8 mouse cellular contexts compared by ENCODE assay signal in the genomic region with DNA sequence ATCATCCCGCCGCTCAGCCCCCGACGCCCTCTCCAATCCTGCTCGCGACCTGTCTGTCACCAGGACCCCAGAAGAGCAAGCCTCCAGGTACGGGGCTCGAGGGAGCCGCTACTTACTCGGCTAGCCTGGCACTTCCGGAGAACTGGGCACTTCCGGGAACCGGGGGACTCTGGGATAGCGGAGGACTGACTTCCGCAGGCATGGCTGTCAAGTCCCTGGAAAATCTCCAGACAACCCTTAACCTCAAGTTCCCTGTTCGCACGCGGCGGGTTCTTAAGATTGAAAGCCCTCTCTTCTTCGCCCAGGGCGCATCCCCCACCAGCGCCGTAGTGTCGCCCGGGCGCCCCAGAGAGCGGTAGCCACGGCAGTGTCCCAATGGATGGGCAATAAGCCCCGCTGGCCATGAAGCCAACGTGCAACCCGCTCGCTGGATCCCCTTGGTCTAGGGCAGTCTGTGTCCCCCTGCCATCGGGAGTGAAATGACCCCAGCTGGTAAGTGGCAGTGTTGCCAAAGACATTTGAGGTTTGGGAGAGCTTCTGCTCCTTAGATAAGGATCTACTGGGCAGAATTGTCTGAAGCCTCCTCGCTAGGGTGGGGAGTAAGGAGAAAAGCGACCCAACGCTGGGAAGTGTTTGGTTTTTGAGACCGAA. TPM values are rescaled to one million over a fixed set of nuclear protein-coding genes. Genes with fewer than 3 reads are reported as not detected.
DNase-seq lines count a peak whose midpoint lies in the region; ATAC-seq and TF ChIP-seq lines count a peak whose summit lies in the region.

A gene (minus strand): TSS at position 153 of the 651 bp plus-strand sequence.
A gene (plus strand): TSS at position 177 of the 651 bp plus-strand sequence.

- H3K9me3 ChIP-seq in embryonic facial prominence, embryonic 15.5 days (replicated peaks) = no peaks in the 10 kb centered on the region
- H3K9me3 ChIP-seq in kidney, embryonic 14.5 days (ENCODE audit: control insufficient read depth, low read length) = no peaks in the 10 kb centered on the region
- H3K9me3 ChIP-seq in limb, embryonic 14.5 days (ENCODE audit: control insufficient read depth, low read length) = no peaks in the 10 kb centered on the region
- no peaks in the 10 kb centered on the region for H3K9me3 ChIP-seq in midbrain, embryonic 16.5 days (replicated peaks; ENCODE audit: control insufficient read depth, low read length, poor library complexity, severe bottlenecking)

- under 1% methylated on average over 37 of the region's 37 CpGs for WGBS in embryonic facial prominence, embryonic 15.5 days
- WGBS in kidney, embryonic 14.5 days = under 1% methylated on average over 37 of the region's 37 CpGs
- WGBS in limb, embryonic 14.5 days = under 1% methylated on average over 36 of the region's 37 CpGs
- under 1% methylated on average over 37 of the region's 37 CpGs for WGBS in midbrain, embryonic 16.5 days
- WGBS in spleen, adult 2 months = 1% methylated on average over 37 of the region's 37 CpGs

- H3K4me2 ChIP-seq in embryonic facial prominence, embryonic 15.5 days (replicated peaks) = peak within 1 kb of the TSS; percentile 95
- peak within 1 kb of the TSS; percentile 93 for H3K4me2 ChIP-seq in kidney, embryonic 14.5 days (replicated peaks; ENCODE audit: low read depth, low read length)
- peak within 1 kb of the TSS; percentile 63 for H3K4me2 ChIP-seq in limb, embryonic 14.5 days (replicated peaks; ENCODE audit: low read depth, low read length, severe bottlenecking)
- peak within 1 kb of the TSS; percentile 69 for H3K4me2 ChIP-seq in midbrain, embryonic 16.5 days (ENCODE audit: low read length)

- peak within 1 kb of the TSS; percentile 50 for H3K27ac ChIP-seq in bone marrow macrophage, adult 2 months (ENCODE audit: insufficient read depth, low read depth, low read length)
- H3K27ac ChIP-seq in embryonic facial prominence, embryonic 15.5 days (replicated peaks) = peak within 1 kb of the TSS; percentile 71
- 0 out of 2 replicates have a peak within 1 kb of the TSS, but pooled peaks have one; percentile 18 for H3K27ac ChIP-seq in kidney, embryonic 14.5 days (ENCODE audit: low read depth, low read length)
- 0 out of 2 replicates have a peak within 1 kb of the TSS, but pooled peaks have one; percentile 38 for H3K27ac ChIP-seq in limb, embryonic 14.5 days (replicated peaks; ENCODE audit: low read depth, low read length)
- peak within 1 kb of the TSS; percentile 84 for H3K27ac ChIP-seq in midbrain, embryonic 16.5 days (ENCODE audit: low read length)
- peak within 1 kb of the TSS; percentile 54 for H3K27ac ChIP-seq in spleen, adult 2 months (ENCODE audit: insufficient read depth, low read length)

- peaks cover 9% of the 10 kb centered on the region for H3K4me1 ChIP-seq in bone marrow macrophage, adult 2 months (ENCODE audit: control insufficient read depth, insufficient read depth, low read length)
- H3K4me1 ChIP-seq in embryonic facial prominence, embryonic 15.5 days = peaks cover 11% of the 10 kb centered on the region
- peaks cover 9% of the 10 kb centered on the region; the same call in 1 of the 2 replicates for H3K4me1 ChIP-seq in kidney, embryonic 14.5 days (ENCODE audit: control insufficient read depth, insufficient read depth, low read length)
- H3K4me1 ChIP-seq in limb, embryonic 14.5 days (ENCODE audit: control insufficient read depth, insufficient read depth, low read length) = peaks cover 9% of the 10 kb centered on the region; the same call in 1 of the 2 replicates
- peaks cover 9% of the 10 kb centered on the region for H3K4me1 ChIP-seq in midbrain, embryonic 16.5 days (ENCODE audit: control insufficient read depth, insufficient read depth, low read length)
- peaks cover 4% of the 10 kb centered on the region; the same call in 1 of the 2 replicates for H3K4me1 ChIP-seq in spleen, adult 2 months (ENCODE audit: control insufficient read depth, insufficient read depth, insufficient read length)

- ATAC-seq in embryonic facial prominence, embryonic 15.5 days (ENCODE audit: insufficient number of reproducible peaks, low FRiP score, low TSS enrichment, low read depth) = peak; percentile 84; the same call in 1 of the 2 replicates
- ATAC-seq in kidney, embryonic 14.5 days (ENCODE audit: low FRiP score, low TSS enrichment) = peak; percentile 91
- ATAC-seq in limb, embryonic 14.5 days (ENCODE audit: low FRiP score, low read depth) = peak; percentile 91
- ATAC-seq in midbrain, embryonic 16.5 days = peak; percentile 95

- H3K27me3 ChIP-seq in embryonic facial prominence, embryonic 15.5 days = no peaks in the 10 kb centered on the region
- H3K27me3 ChIP-seq in kidney, embryonic 14.5 days (ENCODE audit: control insufficient read depth, insufficient read depth, low read length) = no peaks in the 10 kb centered on the region
- no peaks in the 10 kb centered on the region for H3K27me3 ChIP-seq in limb, embryonic 14.5 days (ENCODE audit: control insufficient read depth, insufficient read depth, low read length)
- H3K27me3 ChIP-seq in midbrain, embryonic 16.5 days (ENCODE audit: control insufficient read depth, insufficient read depth, low read depth, low read length) = no peaks in the 10 kb centered on the region
- no peaks in the 10 kb centered on the region for H3K27me3 ChIP-seq in spleen, adult 2 months (ENCODE audit: control insufficient read depth, insufficient read depth, low read length)

- peak; percentile 91 for DNase-seq in A20 (ENCODE audit: low read depth, low spot score)
- DNase-seq in heart, adult 9 months (ENCODE audit: low spot score in 2 of 2) = peak; percentile 85 to 88
- DNase-seq in limb, embryonic 14.5 days (ENCODE audit: low spot score) = peak; percentile 76
- DNase-seq in spleen, adult 2 months (ENCODE audit: low read depth in 1 of 2, low spot score in 2 of 2) = peak; percentile 37 to 77

- peak within 1 kb of the TSS; percentile 96 for H3K4me3 ChIP-seq in bone marrow macrophage, adult 2 months (ENCODE audit: insufficient read depth, low read length)
- H3K4me3 ChIP-seq in embryonic facial prominence, embryonic 15.5 days (replicated peaks) = peak within 1 kb of the TSS; percentile 94
- peak within 1 kb of the TSS; percentile 88 for H3K4me3 ChIP-seq in kidney, embryonic 14.5 days (ENCODE audit: low read length)
- H3K4me3 ChIP-seq in limb, embryonic 14.5 days (replicated peaks; ENCODE audit: low read length) = peak within 1 kb of the TSS; percentile 83
- H3K4me3 ChIP-seq in midbrain, embryonic 16.5 days (ENCODE audit: low read depth, low read length) = peak within 1 kb of the TSS; percentile 92
- peak within 1 kb of the TSS; percentile 86 for H3K4me3 ChIP-seq in spleen, adult 2 months (ENCODE audit: extremely low read depth, insufficient read depth, insufficient read length)

- H3K36me3 ChIP-seq in embryonic facial prominence, embryonic 15.5 days = peaks cover 12% of the 10 kb centered on the region; the same call in 1 of the 2 replicates
- H3K36me3 ChIP-seq in kidney, embryonic 14.5 days (ENCODE audit: control insufficient read depth, insufficient read depth, low read length) = peaks cover 4% of the 10 kb centered on the region; the same call in 1 of the 2 replicates
- peaks cover 3% of the 10 kb centered on the region; the same call in 1 of the 2 replicates for H3K36me3 ChIP-seq in limb, embryonic 14.5 days (ENCODE audit: control insufficient read depth, insufficient read depth, low read length)
- H3K36me3 ChIP-seq in midbrain, embryonic 16.5 days (ENCODE audit: control insufficient read depth, insufficient read depth, low read length) = no peaks in the 10 kb centered on the region
- 0 out of 2 replicates have a peak, but pooled peaks cover 3% of the 10 kb centered on the region for H3K36me3 ChIP-seq in spleen, adult 2 months (ENCODE audit: control insufficient read depth, insufficient read depth, low read length)

- H3K9ac ChIP-seq in embryonic facial prominence, embryonic 15.5 days = peak within 1 kb of the TSS; percentile 62
- H3K9ac ChIP-seq in kidney, embryonic 14.5 days (ENCODE audit: low read depth, low read length) = peak within 1 kb of the TSS; percentile 63
- H3K9ac ChIP-seq in limb, embryonic 14.5 days (ENCODE audit: low read depth, low read length, severe bottlenecking) = peak within 1 kb of the TSS; percentile 61
- peak within 1 kb of the TSS; percentile 77 for H3K9ac ChIP-seq in midbrain, embryonic 16.5 days (ENCODE audit: low read depth, low read length)

- peak; percentile 54; the same call in 1 of the 2 replicates for TF ChIP-seq POLR2A in bone marrow macrophage, adult 2 months (IDR thresholded peaks at IDR 0.05; ENCODE audit: borderline replicate concordance, low read depth, low read length)
- no peak for TF ChIP-seq POLR2A in limb, embryonic 14.5 days (IDR thresholded peaks at IDR 0.05; ENCODE audit: borderline replicate concordance, extremely low read depth, insufficient read depth, insufficient read length)
- TF ChIP-seq POLR2A in spleen, adult 2 months (IDR thresholded peaks at IDR 0.05; ENCODE audit: low read depth, low read length) = peak; percentile 27; the same call in 1 of the 2 replicates

- no peak; the same call in 1 of the 2 replicates for TF ChIP-seq CTCF in bone marrow macrophage, adult 2 months (IDR thresholded peaks at IDR 0.05; ENCODE audit: low read depth, low read length)
- TF ChIP-seq CTCF in spleen, adult 2 months (IDR thresholded peaks at IDR 0.05; ENCODE audit: extremely low read depth, insufficient read depth, insufficient read length, insufficient replicate concordance) = no peak

RNA-seq across cellular contexts. Expression of the first gene that starts in this region (rescaled TPM):
- 40.7 and 47.9 TPM in 2 replicates for polyA plus RNA-seq in bone marrow macrophage, adult 2 months (2012; ENCODE audit: insufficient read depth, insufficient read length, missing spikeins)
- 40.3 TPM in 2 replicates for polyA plus RNA-seq in embryonic facial prominence, embryonic 15.5 days (2015; fragmentation: Nextera tagmentation; extraction: Ambion mirVana)
- polyA plus RNA-seq in kidney, embryonic 14.5 days (2014; fragmentation: Nextera tagmentation; extraction: Ambion mirVana) = 27.3 and 40.8 TPM in 2 replicates
- polyA plus RNA-seq in limb, embryonic 14.5 days (2012; rRNA removed) = 26.6 and 29.6 TPM in 2 replicates
- polyA plus RNA-seq in limb, embryonic 14.5 days (2014; fragmentation: Nextera tagmentation; extraction: Ambion mirVana) = 37.3 and 41.9 TPM in 2 replicates
- polyA plus RNA-seq in midbrain, embryonic 16.5 days (2015; fragmentation: Nextera tagmentation; extraction: Ambion mirVana) = 70.9 and 72.3 TPM in 2 replicates
- polyA plus RNA-seq in spleen, adult 2 months (2012; rRNA removed) = 12.4 and 14.0 TPM in 2 replicates

RNA-seq across cellular contexts. Expression of the second gene that starts in this region (rescaled TPM):
- 2.1 and 3.8 TPM in 2 replicates for polyA plus RNA-seq in bone marrow macrophage, adult 2 months (2012; ENCODE audit: insufficient read depth, insufficient read length, missing spikeins)
- polyA plus RNA-seq in embryonic facial prominence, embryonic 15.5 days (2015; fragmentation: Nextera tagmentation; extraction: Ambion mirVana) = 57.4 and 74.0 TPM in 2 replicates
- polyA plus RNA-seq in kidney, embryonic 14.5 days (2014; fragmentation: Nextera tagmentation; extraction: Ambion mirVana) = 25.5 and 26.5 TPM in 2 replicates
- polyA plus RNA-seq in limb, embryonic 14.5 days (2012; rRNA removed) = 39.0 and 40.1 TPM in 2 replicates
- polyA plus RNA-seq in limb, embryonic 14.5 days (2014; fragmentation: Nextera tagmentation; extraction: Ambion mirVana) = 48.3 and 60.8 TPM in 2 replicates
- 26.9 and 27.5 TPM in 2 replicates for polyA plus RNA-seq in midbrain, embryonic 16.5 days (2015; fragmentation: Nextera tagmentation; extraction: Ambion mirVana)
- polyA plus RNA-seq in spleen, adult 2 months (2012; rRNA removed) = 3.5 and 5.3 TPM in 2 replicates

Comparison
In these comparisons a context has a peak if more than half of its experiments do, and no peak if none do; other contexts are left out.
1. Peak in every context shown above with its lines: DNase-seq, ATAC-seq, H3K4me3 ChIP-seq and H3K27ac ChIP-seq.
2. H3K27ac ChIP-seq: peak in every context shown above with its lines; median percentile 84 in midbrain, embryonic 16.5 days; 71 in embryonic facial prominence, embryonic 15.5 days; 54 in spleen, adult 2 months; 50 in bone marrow macrophage, adult 2 months; 38 in limb, embryonic 14.5 days; 18 in kidney, embryonic 14.5 days.